Mouse (Mus musculus): Measurements from ENCODE around the gene Aplp1.
"Not testable (repeated sequence)": the region's sequence is repeated elsewhere in the genome, so short reads cannot be mapped to it uniquely, and the experiment has no call there.

Aplp1 gene

DNA sequence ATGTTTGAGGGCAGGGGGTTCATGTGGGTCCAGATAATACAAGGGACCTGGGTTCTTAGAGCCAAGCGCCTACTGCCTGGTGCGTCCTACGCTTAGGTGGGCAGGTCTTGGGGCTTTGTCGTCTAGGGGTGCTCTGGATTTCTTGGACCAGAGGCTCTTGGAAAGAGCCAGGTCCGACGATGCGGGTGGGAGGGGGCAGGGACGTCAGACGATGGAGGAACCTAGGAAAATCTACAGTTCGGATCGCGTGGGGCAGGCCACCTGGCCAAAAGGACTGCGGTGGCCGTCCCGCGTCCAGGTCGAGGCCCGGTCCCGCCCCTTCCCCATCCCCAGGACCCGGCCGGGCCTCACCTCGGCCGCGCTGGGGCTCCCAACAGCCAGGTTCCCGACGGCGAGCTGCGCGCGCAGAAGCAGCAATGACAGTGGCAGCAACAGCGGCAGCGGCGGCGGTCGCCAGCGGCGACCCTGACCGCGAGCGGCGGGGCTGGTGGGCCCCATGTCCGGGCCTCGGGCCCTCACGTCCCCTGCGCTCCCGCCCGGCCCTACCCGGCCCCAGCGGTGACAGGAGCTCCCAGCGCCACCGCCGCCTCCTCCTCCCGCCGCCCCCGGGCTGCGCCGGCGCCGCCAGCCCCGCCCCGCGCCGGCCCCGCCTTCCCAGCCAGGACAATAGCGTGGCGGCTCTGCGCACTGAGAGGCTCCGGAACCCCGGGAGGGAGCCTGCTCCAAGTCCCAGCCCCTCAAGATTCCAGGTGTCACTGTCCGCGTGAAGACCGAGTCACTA is at the start of gene Aplp1:
TSS of gene Aplp1 (minus strand) at position 565 of the 781 bp plus-strand sequence.
- peak; percentile 82 for DNase-seq

DNA sequence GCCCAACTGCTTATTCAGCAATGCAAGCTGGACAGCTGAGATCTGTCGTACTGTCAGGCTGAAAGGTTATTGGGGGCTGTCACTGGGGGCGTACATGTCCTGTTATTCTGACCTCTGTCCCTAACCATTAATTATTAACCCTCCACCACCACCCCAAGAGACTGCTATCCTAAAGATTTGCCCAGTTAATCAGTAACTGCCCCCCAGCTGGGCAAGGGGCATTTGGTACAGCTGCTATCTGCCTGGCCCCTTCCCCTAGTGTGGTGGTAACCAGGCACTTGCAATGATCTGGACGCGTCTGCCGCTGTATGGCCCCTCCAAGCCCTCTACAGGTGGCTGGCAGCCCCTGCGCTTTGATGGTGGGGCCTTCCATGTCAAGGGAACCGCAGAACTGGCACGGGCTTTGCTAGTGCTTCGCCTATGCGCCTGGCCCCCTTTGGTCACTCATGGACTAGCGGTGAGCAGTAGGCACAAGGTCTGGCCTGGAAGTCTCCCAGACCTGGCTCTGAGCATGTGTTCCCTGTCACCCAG is 48.1 kb upstream of the Aplp1 start, which contains the start of gene Prodh2:
TSS of gene Prodh2 (plus strand) at position 222 of the 531 bp plus-strand sequence.
- no peak for DNase-seq

DNA sequence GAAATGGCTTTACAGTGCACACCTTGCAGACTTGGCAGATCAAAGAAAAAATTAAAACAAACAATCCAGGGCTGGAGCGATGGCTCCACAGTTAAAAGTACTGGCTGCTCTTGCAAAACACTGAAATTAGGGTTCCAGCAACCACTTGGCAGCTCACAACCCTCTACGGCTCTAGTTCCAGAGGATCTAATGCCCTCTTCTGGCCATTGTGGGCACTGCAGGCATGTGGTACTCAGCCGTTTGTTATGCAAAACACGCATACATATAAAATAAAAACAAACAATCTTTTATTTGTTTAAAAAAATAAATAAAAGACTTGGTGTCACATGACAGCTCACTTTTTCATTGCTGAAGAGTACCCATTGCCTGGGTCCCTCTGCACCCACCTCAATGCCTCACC is 47.4 kb upstream of the Aplp1 start:
- DNase-seq = peak; percentile 73

DNA sequence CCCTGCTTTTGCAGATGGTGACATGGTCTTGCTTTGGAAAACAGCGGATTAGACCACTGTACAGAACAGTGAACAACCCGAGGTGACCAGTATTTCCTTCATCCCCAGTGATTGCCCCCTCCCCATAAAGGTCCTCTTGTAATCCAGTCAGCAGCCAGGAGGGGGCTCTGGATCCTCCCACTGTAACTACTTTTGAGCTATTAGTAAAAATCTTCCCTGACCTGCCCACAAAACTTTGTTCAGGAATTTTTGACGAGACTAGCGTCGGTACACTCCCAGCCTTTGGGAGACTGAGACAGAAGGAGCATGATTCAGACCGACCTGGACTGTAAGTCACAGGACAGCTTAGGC is 45.6 kb upstream of the Aplp1 start:
- DNase-seq = no peak

DNA sequence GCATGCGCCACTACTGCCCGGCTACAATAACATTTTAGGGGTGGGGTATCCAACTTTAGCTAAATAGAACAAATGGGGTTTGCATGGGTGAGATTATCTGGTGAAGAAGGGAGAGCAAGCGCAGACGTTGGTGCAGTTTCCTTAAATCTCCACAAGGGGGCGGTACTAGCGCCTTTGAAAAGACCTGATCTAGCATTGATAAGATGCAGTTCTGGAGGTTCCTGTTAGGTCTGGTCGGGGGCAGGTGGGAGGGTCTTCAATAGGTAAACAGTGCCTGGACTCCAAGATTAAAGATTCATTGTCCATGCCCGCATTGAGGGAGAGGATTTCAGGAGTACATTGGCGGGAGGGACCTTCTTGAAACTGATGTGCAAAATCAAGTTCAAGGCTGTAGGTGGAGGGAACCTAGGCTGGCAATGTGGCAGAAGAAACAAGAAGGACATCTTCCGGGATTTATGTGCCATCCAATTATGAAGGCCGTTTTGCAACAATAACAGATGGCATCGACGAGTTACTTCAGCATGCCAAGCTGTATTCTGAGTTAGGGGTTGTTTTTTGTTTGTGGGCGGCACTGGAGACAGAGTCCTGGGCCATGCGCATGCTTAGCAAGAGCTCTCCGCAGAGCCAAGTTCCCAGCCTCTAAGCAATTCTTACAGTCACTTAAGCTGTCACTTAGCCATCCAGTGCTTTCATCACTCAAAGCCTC is 45.1 kb upstream of the Aplp1 start:
- DNase-seq = peak; percentile 24

DNA sequence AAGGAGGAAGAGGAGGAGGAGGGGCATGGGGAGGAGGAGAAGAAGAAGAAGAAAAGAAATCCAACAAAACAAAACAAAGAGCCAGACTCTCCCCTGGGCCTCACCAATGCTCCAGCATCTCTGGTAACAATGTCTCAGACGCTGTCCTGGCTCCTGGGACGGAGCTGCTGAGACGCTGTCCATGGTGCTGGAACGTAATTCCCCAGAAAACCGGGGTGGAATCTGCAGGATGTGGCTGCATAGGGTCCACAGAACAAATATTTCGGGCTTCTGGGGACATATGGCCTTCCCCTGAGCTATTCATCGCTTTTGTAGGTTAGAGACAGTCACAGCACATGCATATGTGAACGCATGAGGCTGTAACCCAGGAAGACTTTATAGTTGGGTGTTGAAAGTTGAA is 38.9 kb upstream of the Aplp1 start:
- DNase-seq = no peak

DNA sequence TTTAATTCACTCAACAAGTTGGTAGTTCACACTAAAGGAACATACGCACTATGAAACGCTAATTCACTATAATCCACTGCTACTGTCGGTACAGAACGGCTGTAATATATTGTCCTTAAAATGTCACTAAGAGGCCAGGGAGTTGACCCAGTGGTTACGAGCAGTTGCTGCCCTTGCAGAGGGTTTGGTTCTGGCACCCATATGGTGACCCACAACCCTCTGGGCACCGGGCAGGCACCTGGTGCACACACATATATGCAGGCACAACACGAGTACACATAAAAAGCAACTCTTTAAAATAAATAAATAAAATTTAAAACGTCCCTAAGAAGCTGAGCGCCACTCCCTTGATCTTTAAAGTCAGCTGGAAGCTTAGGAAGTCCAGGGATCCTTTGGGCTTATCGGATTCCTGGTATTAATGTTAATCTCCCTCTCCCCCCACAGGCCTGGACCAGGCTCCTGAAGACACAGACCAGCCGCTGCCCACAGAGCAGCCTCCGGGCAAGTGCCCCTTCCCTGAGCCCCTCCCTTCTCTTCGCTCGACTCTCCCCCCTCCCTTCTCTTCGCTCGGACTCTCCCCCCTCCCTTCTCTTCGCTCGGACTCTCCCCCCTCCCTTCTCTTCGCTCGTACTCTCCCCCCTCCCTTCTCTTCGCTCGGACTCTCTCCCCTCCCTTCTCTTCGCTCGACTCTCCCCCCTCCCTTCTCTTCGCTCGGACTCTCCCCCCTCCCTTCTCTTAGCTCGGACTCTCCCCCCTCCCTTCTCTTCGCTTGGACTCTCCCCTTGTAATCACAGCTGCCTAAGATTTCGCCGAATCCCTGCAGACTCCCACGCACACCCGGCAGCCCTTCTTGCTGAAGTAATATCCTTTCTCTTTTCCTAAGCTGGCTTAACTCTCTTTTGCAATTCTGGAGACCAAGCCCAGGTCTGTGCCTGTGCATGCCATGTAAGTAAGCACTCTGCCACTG is 32.4 kb upstream of the Aplp1 start:
- peak; percentile 31 for DNase-seq

DNA sequence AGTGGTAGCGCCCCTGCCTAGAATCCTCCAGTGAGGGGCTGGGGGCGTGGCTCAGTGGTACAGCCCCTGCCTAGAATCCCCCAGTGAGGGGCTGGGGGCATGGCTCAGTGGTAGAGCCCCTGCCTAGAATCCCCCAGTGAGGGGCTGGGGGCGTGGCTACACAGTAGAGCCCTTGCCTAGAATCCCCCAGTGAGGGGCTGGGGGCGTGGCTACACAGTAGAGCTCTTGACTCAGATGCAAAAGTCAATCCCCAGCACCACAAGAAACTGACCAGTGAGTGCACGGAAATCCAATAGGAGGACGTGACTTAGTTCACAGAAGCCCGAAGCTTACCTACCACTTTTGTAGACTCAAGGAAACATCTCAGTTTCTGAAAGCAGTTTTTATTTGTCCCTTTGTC is 30.8 kb upstream of the Aplp1 start:
- DNase-seq = not testable (repeated sequence)

DNA sequence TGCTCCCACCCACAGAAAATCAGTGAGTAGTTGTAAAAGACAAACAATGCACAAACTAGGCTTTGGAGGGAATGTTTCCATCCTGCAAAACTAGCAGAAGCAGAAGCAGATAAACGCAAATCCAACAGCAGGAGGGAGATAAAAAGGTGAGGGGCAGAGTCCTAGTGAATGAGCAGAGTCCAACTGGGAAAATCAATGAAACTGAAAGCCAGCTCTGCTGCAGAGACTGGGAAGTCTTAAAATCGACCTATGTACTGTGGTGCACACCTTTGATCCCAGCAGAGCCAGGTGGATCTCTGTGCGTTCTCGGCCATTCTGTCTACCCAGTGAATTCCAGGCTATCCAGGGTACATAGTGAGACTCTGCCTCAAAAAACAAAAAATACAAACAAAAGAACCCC is 29.7 kb upstream of the Aplp1 start:
- DNase-seq = no peak

DNA sequence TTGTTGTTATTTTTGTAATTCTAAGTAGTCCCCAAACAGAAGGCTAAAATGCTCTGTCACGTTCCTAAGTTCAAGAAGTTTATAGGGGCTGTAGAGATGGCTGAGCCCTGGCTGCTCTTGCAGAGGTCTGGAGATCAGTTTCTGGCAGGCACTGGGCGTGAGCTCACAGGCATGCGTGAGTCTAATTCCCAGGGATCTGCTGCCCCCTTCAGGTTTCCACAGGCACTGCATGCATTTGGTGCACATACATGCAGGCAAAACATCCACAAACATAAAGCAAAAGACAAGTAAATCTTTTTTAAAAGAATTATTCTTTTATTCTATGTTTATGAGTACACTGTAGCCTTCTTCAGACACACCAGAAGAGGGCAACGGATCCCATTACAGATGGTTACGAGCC is 27.1 kb upstream of the Aplp1 start:
- DNase-seq = no peak

DNA sequence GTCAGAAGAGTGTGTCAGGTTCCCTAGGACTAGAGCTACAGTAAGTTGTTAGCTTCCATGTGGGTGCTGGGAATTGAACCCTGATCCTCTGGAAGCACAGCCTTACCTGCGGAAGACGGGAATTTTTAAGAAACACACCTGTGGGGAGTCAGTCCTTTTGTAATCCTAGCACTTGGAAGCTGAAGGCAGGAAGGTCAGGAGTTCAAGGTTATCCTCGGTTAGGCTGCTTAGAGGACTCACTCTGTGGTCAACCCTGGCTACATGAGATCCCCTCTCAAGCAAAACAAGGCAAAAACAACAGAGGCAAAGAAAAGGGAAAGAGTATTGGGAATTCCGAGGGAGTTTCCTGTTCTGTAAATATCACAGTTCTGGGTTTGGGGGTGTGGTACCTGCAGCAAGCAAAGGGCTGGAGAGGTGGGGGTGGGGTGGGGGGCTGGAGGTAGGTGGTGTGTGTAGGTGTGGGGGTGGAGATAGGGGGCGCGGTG is 19.5 kb upstream of the Aplp1 start:
- no peak for DNase-seq

DNA sequence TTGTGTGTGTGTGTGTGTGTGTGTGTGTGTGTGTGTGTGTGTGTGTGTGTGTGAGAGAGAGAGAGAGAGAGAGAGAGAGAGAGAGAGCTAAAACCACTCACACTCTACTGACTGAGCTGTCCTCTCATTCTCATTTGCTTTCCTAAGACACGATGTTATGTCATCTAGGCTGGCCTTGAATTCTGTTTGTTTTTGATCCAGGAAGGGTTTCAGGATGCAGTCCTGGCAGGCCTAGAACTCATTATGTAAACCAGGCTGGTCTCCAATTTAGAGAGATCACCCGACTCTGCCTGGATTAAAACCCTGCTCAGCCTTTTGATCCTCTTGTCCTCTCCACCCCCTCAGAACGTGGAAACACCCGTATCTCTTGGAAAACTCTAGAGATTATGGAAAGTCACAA is 18.7 kb upstream of the Aplp1 start:
- DNase-seq = no peak

DNA sequence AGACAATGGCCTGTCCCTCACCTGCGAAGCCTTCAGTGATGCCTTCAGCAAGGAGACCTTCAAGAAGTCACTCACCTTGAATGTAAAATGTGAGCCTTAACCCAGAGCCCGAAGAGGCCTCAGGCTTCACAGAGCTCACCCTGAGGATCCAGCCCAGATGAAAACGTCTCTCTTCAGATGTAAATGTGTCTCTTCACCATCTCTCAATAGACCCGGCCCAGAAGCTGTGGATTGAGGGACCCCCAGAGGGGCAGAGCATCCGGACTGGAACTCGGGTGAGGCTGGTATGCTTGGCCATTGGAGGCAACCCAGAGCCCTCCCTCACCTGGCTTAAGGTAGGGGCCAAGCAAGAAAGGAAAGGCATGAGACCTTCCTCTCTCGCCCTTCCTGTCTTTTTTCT is 18.2 kb upstream of the Aplp1 start:
- DNase-seq = no peak

DNA sequence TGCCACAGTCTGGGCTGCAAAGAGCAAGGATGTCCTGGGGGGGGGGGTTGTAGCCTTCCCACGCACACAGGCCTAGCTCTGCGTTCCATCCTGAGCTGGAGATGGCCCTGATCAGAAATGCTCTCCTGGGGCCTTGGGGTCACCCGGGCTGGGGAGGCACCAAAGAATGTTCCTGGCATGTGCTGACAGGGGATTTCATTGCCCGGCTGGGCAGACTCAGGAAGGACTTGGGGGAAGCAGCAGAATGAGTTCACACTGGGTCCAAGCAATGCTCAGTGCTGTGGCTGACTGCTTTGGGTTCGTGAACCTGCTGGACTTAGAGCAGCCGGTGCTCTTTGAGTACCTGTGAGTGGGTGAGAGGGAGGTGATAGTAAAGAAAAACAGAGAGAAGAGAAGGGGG is 14.1 kb upstream of the Aplp1 start:
- no peak for DNase-seq

DNA sequence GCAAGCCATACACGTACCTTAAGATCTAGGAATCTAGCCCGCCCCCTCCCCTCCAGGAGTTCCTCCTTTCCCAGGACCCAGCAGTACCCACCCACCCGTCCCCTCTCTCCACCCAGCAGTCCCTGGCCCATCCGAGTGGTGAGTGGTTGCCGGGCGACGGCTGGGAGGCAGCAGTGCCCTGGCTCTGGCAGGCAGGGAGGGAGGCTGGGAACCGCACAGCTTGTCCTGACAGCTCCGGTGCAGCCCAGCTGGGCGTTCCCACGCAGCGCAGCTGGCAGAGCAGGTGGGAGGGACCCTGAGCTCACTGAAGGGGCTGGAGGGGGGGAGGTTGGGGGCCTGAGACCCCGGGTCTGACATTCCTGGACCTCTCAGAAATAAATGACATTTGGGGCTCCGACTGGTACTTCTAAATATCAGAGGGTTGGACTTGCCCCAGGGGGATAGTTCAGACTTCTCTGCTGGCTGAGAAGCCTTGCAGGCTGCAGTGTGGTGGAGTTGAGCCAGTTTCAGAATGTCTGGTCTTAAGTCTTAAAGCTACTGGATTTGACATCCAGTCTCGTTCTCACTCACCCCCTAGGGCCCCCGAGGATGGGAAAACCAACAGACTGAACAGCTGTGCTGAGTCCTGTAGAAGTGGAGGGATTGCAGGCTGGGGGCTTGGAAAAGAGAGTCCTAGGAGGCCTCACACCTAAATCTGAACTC is 12.4 kb upstream of the Aplp1 start, which contains the start of the genes Kirrel2 and Nphs1:
TSS of gene Kirrel2 (minus strand) at position 62 of the 702 bp plus-strand sequence.
TSS of gene Nphs1 (plus strand) at position 687 of the 702 bp plus-strand sequence.
- DNase-seq = peak; percentile 13

DNA sequence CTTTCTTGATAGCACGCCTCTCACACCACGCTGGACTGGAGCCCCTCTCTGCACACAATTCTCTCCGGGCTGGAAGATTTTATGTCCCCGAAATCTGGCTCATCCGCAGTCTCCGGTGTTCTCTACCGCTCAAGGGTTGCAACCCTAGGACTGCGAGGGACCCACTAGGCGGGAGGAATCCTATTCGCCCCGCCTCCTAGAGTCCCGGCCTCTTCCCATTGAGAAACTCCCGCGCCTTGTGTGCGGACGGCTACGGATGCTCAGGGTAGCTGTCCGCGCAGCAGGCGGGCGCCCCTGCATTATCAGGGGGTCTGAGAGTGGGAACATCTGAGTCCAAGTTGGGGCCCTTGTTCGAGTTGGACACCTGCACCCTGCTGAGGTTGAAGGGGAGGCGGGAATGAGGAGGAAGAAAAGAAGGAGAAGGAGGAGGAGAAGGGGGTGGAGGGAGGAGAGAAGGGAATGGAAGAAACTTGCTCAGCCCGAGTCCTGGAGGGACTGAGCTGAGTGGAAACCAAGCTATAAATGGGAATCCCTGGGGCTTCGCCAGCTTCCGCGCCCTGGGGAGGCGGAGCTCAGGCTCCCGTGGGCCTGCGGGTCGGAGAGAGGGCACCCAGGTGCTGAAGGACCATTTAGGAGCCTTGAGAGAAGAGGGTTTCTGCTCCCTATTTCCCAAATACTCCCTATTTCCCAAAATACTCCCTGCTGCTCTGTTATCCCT is 11.7 kb upstream of the Aplp1 start:
- DNase-seq = peak; percentile 4

DNA sequence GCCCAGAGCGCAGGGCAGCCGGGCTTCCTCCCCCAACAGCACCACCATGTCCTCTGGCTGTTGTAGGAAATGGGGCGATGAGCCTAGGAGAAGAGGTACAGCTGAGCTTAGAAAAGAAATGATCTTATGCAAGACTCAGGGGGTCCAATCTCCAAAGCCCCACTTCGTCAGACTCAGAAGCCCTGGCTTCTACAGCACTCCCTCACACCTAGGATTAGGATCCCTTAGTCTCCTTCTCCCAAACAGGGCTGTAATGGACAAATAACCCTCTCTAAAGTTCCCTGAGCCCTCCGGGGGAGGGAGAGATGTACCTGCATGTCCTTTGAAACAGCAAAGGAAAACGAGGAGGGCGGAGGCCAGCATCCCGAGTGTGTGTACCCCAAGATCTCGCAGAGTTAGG is 11.2 kb upstream of the Aplp1 start:
- DNase-seq = no peak

DNA sequence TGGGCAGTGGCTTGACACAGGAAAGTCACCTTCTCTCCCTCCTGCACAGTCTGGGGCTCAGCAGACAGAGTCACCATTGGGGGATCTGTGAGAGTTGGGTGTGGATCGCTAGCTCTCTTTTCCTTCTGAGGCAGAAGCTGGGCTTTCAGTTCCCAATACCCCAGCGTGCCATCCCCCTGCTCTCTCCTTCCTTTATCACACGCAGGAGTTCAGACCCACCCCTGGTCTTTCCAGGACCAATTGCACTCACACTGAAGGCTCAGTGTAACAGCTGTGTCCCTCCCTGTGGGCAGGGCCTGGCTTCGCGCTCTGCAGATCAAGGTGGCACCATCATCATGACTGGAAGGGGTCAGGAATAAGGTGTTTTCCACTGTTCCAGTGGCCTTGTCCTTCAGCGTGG is 8.9 kb upstream of the Aplp1 start:
- DNase-seq = no peak

DNA sequence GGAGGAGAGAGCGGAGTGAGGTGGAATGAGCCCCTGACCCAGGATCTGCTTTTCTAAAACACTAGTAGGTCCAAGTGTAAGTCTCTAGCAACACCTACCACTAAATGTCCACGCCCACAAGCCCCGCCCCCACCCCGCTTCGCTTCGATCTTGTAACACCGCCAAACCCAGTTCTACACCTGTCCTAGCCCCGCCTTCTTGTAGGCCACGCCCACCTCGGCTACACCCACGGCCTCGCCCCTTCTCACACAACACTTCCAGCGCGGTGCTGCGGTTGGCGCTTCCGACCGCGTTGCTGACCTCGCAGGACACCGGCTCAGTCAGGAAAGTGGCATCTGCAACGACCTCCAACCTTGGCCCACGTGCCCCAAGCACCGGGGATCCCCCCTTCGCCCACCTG is 8.4 kb upstream of the Aplp1 start:
- DNase-seq = no peak

DNA sequence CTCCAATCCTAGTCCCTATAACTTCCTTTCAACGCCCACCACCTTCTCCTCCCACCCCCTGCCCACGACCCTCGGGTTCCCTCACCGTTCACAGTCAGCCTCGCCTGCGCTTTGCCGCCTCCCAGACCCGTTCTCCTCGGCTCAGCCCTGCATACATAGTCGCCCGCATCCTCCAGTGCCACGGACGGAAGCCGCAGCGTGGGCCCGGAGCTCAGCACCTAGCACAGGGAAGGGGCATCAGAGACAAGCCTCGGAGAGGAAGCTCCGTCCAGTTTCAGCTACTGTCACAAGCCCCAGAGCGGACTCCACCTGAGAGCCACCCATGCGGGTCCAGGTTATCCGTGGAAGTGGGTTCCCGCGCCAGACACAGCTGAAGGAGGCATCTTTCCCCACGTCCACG is 8.0 kb upstream of the Aplp1 start:
- DNase-seq = no peak

DNA sequence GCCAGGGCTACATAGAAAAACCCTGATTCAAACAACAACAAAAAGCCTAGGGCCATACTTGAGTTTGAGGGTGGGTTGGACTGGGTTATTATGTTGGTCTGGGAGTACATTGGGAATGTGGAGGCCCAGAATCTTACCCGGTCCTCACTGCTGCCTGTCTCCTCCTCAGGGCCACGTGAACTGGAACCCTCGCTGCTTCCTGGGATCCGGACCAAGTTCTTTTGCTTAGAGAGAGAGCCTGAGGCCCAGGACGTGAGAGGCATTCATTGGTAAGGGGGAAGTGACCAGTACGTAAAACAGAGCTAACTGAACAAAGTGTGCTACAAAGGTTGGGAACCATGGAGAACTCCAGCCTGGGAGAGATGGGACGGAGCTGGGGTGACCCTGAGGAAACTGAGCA is 4.9 kb upstream of the Aplp1 start:
- no peak for DNase-seq

Data from cerebellum, adult 11-12 months (tissue).